Mouse (Mus musculus) bone marrow, adult 2 months (tissue): ENCODE results near the gene Camkmt.

Experiments used
- CTCF ChIP-seq: fragments of 200-500 bp; IDR thresholded peaks from 2 replicates; pipeline ENCODE4 v1.5.1; 2011; ENCODE audit warnings: low read length, control low read depth; ENCODE audit not compliant: control insufficient read depth, insufficient read depth
- POLR2A ChIP-seq: fragments of 200-500 bp; IDR thresholded peaks from 2 replicates; pipeline ENCODE4 v1.6.1; 2011; ENCODE audit warnings: low read depth, mild to moderate bottlenecking, control low read depth, low read length, borderline replicate concordance; ENCODE audit not compliant: control insufficient read depth

DNA sequence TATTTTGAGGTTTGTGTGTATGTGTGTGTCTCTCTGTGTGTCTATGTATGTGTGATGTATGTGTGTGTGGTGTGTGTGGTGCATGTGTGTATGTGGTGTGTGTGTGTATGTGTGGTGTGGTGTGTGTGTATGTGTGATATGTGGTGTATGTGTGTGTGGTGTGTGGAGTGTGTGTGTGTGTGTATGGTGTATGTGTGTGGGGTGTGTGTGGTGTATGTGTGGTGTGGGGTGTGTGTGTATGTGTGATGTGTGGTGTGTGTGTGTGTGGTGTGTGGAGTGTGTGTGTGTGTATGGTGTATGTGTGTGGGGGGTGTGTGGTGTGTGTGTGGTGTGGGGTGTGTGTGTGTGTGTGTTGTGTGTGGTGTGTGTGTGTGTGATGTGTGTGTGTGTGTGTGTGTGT lies 414.5 kb downstream of the Camkmt start:
- TF ChIP-seq CTCF (no peak), POLR2A (no peak)
